Mouse (Mus musculus): ENCODE measurements around the gene Crtc3. TPM values are rescaled to one million over a fixed set of nuclear protein-coding genes. Genes with fewer than 3 reads are reported as not detected.
A peak's percentile ranks its signal among the peaks of the same experiment; 100 is the strongest.

Gene Crtc3
- total and polyA plus RNA-seq, 3 experiments, result 4.2 to 15.8 TPM; not detected in 1

DNA sequence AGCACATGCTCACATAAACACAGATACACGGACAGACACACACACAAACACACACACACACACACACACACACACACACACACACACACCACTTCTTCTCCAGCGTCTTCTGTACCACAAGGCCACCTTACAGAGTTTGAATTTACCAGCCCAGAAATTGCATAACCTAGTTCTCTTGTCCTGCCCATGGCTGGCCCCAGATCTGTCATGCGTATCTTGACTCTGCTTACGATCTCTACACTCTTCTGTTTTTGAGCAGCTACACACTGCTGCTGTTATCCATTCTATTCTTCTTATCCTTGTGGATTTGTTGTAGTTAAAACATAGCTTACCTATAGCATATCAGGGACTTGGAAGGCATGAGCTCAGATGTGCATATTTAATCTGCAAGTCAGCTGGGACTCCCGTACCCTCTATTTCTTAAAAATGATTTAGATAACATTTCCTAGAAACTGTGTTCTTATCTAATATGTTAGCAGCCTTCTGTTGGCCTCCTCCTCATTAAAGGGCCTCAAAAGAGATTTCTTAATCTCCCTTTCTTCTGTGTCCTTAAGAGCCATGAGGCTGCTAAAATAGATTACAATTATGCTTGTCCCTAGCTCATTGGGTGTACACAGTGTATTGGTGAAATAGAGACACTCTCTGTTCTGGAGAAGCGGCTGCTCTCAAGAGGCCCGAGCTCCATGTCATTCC, 146.4 kb downstream of the Crtc3 start:
- Histone ChIP-seq H3K4me1 (ENCODE audit: control insufficient read depth in 1 of 2, insufficient read depth in 2 of 2, low read length in 2 of 2) (peaks cover 20 to 29% of the 10 kb centered on the region in 2 experiments), H3K27me3 (ENCODE audit: control insufficient read depth in 1 of 2, insufficient read depth in 2 of 2, low read length in 2 of 2) (no peaks in the 10 kb centered on the region), H3K36me3 (ENCODE audit: control insufficient read depth in 1 of 2, insufficient read depth in 2 of 2, low read length in 2 of 2) (peaks cover 0 to 32% of the 10 kb centered on the region in 2 experiments; a peak in 2 of 4 replicates), H3K27ac (ENCODE audit: control insufficient read depth, low read depth, low read length) (peak overlapping the region; percentile 90), H3K79me2 (ENCODE audit: control insufficient read depth, insufficient read depth, low read length, poor library complexity) (no peaks in the 10 kb centered on the region), H3K9ac (ENCODE audit: control insufficient read depth, low read depth, low read length, poor library complexity, severe bottlenecking) (peak overlapping the region; percentile 61), H3K9me3 (replicated peaks; ENCODE audit: insufficient read depth, low read length) (no peaks in the 10 kb centered on the region), H3K4me3 (ENCODE audit: control insufficient read depth in 1 of 2, insufficient read depth in 1 of 2, low read depth in 2 of 2, low read length in 2 of 2) (peak overlapping the region; percentile 17 to 40)
- peak; percentile 84 for DNase-seq (ENCODE audit: low read depth, low spot score)
- TF ChIP-seq TAL1 (IDR thresholded peaks at IDR 0.05; ENCODE audit: low read length) (peak; percentile 94), ETS1 (IDR thresholded peaks at IDR 0.05; ENCODE audit: low read depth, low read length) (peak; percentile 100), CHD2 (IDR thresholded peaks at IDR 0.05; ENCODE audit: low read length) (no peak), TBP (IDR thresholded peaks at IDR 0.05; ENCODE audit: low read depth, low read length) (no peak; the same call in 1 of the 2 replicates), CHD1 (IDR thresholded peaks at IDR 0.05; ENCODE audit: low read depth, low read length) (no peak), MYB (IDR thresholded peaks at IDR 0.05; ENCODE audit: low read depth, low read length) (peak; percentile 70; the same call in 1 of the 2 replicates), ZC3H11A (IDR thresholded peaks at IDR 0.05; ENCODE audit: low read depth, low read length) (no peak), POLR2A (IDR thresholded peaks at IDR 0.05; ENCODE audit: control insufficient read depth in 1 of 2, insufficient read depth in 1 of 2, low read depth in 1 of 2, low read length in 2 of 2, poor library complexity in 1 of 2) (peak in 1 of 2 experiments; percentile 41; a peak in 1 of 4 replicates), UBTF (IDR thresholded peaks at IDR 0.05; ENCODE audit: borderline replicate concordance, insufficient read depth, low read depth, low read length) (no peak), ELF1 (IDR thresholded peaks at IDR 0.05; ENCODE audit: low read depth, low read length) (no peak), KAT2A (conservative IDR thresholded peaks at IDR 0.05; ENCODE audit: low read depth, low read length) (no peak; the same call in 1 of the 2 replicates), MYC (IDR thresholded peaks at IDR 0.05; ENCODE audit: low read depth, low read length) (peak; percentile 91; the same call in 1 of the 2 replicates), HCFC1 (IDR thresholded peaks at IDR 0.05; ENCODE audit: low read depth, low read length) (no peak), MEF2A (IDR thresholded peaks at IDR 0.05; ENCODE audit: extremely low read depth, insufficient replicate concordance, low read depth, low read length, poor library complexity, severe bottlenecking) (no peak), EP300 (IDR thresholded peaks at IDR 0.05; ENCODE audit: low read depth in 1 of 2, low read length in 2 of 2) (peak; percentile 93 to 97), MAX (IDR thresholded peaks at IDR 0.05; ENCODE audit: low read length) (no peak; the same call in 1 of the 2 replicates), E2F4 (IDR thresholded peaks at IDR 0.05; ENCODE audit: borderline replicate concordance, low read depth, low read length) (peak; percentile 23; the same call in 1 of the 2 replicates), NRF1 (IDR thresholded peaks at IDR 0.05; ENCODE audit: insufficient read depth, low read depth, low read length, poor library complexity, severe bottlenecking) (peak; percentile 51; the same call in 1 of the 2 replicates), ZNF384 (IDR thresholded peaks at IDR 0.05; ENCODE audit: low read depth, low read length) (no peak), SMC3 (IDR thresholded peaks at IDR 0.05; ENCODE audit: low read depth, low read length) (no peak), GABPA (IDR thresholded peaks at IDR 0.05; ENCODE audit: low read depth, low read length) (no peak), RCOR1 (IDR thresholded peaks at IDR 0.05; ENCODE audit: low read depth, low read length) (peak; percentile 96), USF1 (IDR thresholded peaks at IDR 0.05; ENCODE audit: low read depth, low read length) (no peak), MXI1 (IDR thresholded peaks at IDR 0.05; ENCODE audit: low read depth, low read length) (peak; percentile 72), ZMIZ1 (IDR thresholded peaks at IDR 0.05; ENCODE audit: low read depth, low read length) (no peak), BHLHE40 (IDR thresholded peaks at IDR 0.05; ENCODE audit: borderline replicate concordance, low read depth, low read length) (peak; percentile 50; the same call in 1 of the 2 replicates), TCF12 (IDR thresholded peaks at IDR 0.05; ENCODE audit: low read depth, low read length) (peak; percentile 88), NELFE (IDR thresholded peaks at IDR 0.05; ENCODE audit: low read depth, low read length) (no peak), JUND (IDR thresholded peaks at IDR 0.05; ENCODE audit: low read depth, low read length) (no peak), MAFK (IDR thresholded peaks at IDR 0.05; ENCODE audit: borderline replicate concordance, low read depth, low read length) (peak; percentile 80; the same call in 1 of the 2 replicates), CTCF (IDR thresholded peaks at IDR 0.05 in 2 of 3, conservative IDR thresholded peaks at IDR 0.05 in 1 of 3; ENCODE audit: control insufficient read depth in 1 of 3, insufficient read depth in 1 of 3, low read depth in 2 of 3, low read length in 3 of 3, poor library complexity in 1 of 3, severe bottlenecking in 1 of 3) (no peak), GATA1 (IDR thresholded peaks at IDR 0.05; ENCODE audit: low read depth, low read length) (peak; percentile 97), SIN3A (IDR thresholded peaks at IDR 0.05; ENCODE audit: low read length) (peak; percentile 98), RAD21 (IDR thresholded peaks at IDR 0.05; ENCODE audit: low read depth, low read length) (no peak; the same call in 1 of the 2 replicates), ZKSCAN1 (IDR thresholded peaks at IDR 0.05; ENCODE audit: low read depth, low read length) (no peak), MAZ (IDR thresholded peaks at IDR 0.05; ENCODE audit: low read depth, low read length) (0 out of 2 replicates have a peak, but pooled peaks have one; percentile 4)
